Mouse (Mus musculus) embryonic facial prominence, embryonic 11.5 days (tissue): ENCODE measurements at regions not wholly inside any gene's neighbourhood (a gene's known extent, or its start where the extent isn't known, plus 50 kb on each side); places are given as distances from the start of the nearest gene placed in this dataset.
A peak's percentile ranks its signal among the peaks of the same experiment; 100 is the strongest.

Source experiments
- ATAC-seq: fragments of 200-750 bp; cut with Nextera tagmentation; replicated peaks from 2 replicates; pipeline ENCODE4 v1.8.0; 2017; ENCODE audit warnings: low read depth; ENCODE audit not compliant: insufficient number of reproducible peaks, low FRiP score, low TSS enrichment
- DNase-seq: peaks from one replicate; pipeline ENCODE4 v3.0.0-alpha.2; 2015; ENCODE audit warnings: low spot score
- H3K27ac ChIP-seq: fragments of 300-500 bp; sonication (generic); replicated peaks from 2 replicates; pipeline ENCODE4 v1.5.1; 2014; ENCODE audit warnings: mild to moderate bottlenecking, low read depth, low read length, control low read depth
- H3K27me3 ChIP-seq: fragments of 300-500 bp; sonication (generic); 2 replicates; pipeline ENCODE4 v1.6.1; 2014; ENCODE audit warnings: mild to moderate bottlenecking, low read length, moderate library complexity, mixed read lengths; ENCODE audit not compliant: control insufficient read depth, insufficient read depth
- H3K36me3 ChIP-seq: fragments of 300-500 bp; sonication (generic); replicated peaks from 2 replicates; pipeline ENCODE4 v1.6.1; 2014; ENCODE audit warnings: low read depth, mild to moderate bottlenecking, low read length, moderate library complexity, mixed read lengths; ENCODE audit not compliant: control insufficient read depth, insufficient read depth
- H3K4me1 ChIP-seq: fragments of 300-500 bp; sonication (generic); 2 replicates; pipeline ENCODE4 v1.6.1; 2014; ENCODE audit warnings: low read length, mixed read lengths; ENCODE audit not compliant: control insufficient read depth, insufficient read depth
- H3K4me2 ChIP-seq: fragments of 300-500 bp; sonication (generic); 2 replicates; pipeline ENCODE4 v1.6.1; 2014; ENCODE audit warnings: low read depth, mild to moderate bottlenecking, control low read depth, low read length, moderate library complexity
- H3K4me3 ChIP-seq: fragments of 300-500 bp; sonication (generic); 2 replicates; pipeline ENCODE4 v1.5.1; 2014; ENCODE audit warnings: low read depth, low read length, control low read depth
- H3K9ac ChIP-seq: fragments of 300-500 bp; sonication (generic); replicated peaks from 2 replicates; pipeline ENCODE4 v1.6.1; 2014; ENCODE audit warnings: mild to moderate bottlenecking, control low read depth, low read length
- H3K9me3 ChIP-seq: fragments of 300-500 bp; sonication (generic); replicated peaks from 2 replicates; pipeline ENCODE4 v1.6.1; 2016; ENCODE audit warnings: mild to moderate bottlenecking, low read length, inconsistent platforms, mixed read lengths; ENCODE audit not compliant: control insufficient read depth
- WGBS: fragments of 180-500 bp; shearing (Covaris S2); extraction: QIAGEN DNeasy Blood & Tissue Kit; methylation state at CpG from one replicate; pipeline ENCODE4 v1.1.7; 2014; 5-methylcytosine and 5-hydroxymethylcytosine counted together

GRCm38 (mm10) chr2:123805646-123806045 lies 284.1 kb upstream of the Sema6d start:
- WGBS = 79% methylated on average over 2 of the region's 2 CpGs

DNA sequence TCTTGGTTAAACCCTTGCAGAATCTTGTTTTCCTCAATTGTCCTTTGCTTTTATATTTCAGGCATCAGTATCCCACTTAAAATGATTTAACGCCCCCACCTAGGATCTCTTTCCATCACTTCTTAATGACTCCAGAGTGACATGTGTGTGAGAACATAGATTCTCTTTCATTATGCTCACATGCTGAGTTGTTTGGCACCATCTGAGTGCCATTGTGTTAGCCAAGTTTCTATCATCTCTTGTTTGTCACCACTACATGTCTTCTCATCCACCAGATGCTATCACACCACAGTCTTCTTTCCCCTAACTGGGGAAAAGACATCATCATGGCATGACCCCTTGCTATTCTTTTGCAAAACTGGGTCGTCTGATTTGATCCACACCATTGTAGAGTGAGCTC lies 283.4 kb upstream of the Sema6d start:
- Histone ChIP-seq H3K9ac (no peak overlapping the region), H3K4me3 (no peak overlapping the region), H3K27ac (no peak overlapping the region), H3K4me1 (no peaks in the 10 kb centered on the region), H3K4me2 (no peak overlapping the region), H3K9me3 (no peaks in the 10 kb centered on the region), H3K27me3 (no peaks in the 10 kb centered on the region), H3K36me3 (no peaks in the 10 kb centered on the region)
- DNase-seq = no peak
- 79% methylated on average over 2 of the region's 2 CpGs for WGBS
- no peak for ATAC-seq

More at GRCm38 (mm10) chr2:123805646-123806045, 284.1 kb upstream of the Sema6d start:
- DNase-seq = no peak
- no peak overlapping the region for H3K9ac ChIP-seq
- no peak overlapping the region for H3K4me3 ChIP-seq
- ATAC-seq = no peak
- no peaks in the 10 kb centered on the region for H3K9me3 ChIP-seq
- H3K36me3 ChIP-seq = no peaks in the 10 kb centered on the region
- no peak overlapping the region for H3K4me2 ChIP-seq
- no peak overlapping the region for H3K27ac ChIP-seq
- H3K4me1 ChIP-seq = no peaks in the 10 kb centered on the region
- H3K27me3 ChIP-seq = no peaks in the 10 kb centered on the region

GRCm38 (mm10) chr2:123813182-123813949 lies 276.4 kb upstream of the Sema6d start:
- H3K4me2 ChIP-seq = no peak overlapping the region
- no peak overlapping the region for H3K4me3 ChIP-seq

DNA sequence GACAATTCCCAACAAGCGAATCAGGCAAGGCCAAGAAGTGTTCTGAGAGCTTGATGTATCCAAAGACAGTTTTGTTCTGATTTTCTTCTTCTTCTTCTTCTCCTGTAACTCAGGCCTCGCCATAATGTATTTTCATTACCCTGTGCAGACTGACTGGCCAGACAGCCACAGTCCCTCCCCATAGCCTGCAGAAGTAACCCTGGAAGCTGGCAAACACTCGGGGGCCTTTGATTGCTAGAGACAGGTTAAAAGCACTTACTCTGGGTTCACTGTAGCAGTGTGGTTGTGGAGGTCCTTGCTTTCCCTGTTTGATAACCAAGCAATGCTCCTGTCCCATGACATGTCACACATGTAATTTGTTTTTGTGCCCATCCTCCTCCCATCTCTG lies 275.8 kb upstream of the Sema6d start:
- Histone ChIP-seq H3K27me3 (no peaks in the 10 kb centered on the region), H3K4me1 (no peaks in the 10 kb centered on the region), H3K4me2 (no peak overlapping the region), H3K27ac (no peak overlapping the region), H3K9me3 (no peaks in the 10 kb centered on the region), H3K4me3 (no peak overlapping the region), H3K9ac (no peak overlapping the region), H3K36me3 (no peaks in the 10 kb centered on the region)
- ATAC-seq (0 out of 2 replicates have a peak, but pooled peaks have one; percentile 9), DNase-seq (no peak)
- WGBS = 54% methylated on average over 3 of the region's 3 CpGs

More at GRCm38 (mm10) chr2:123813182-123813949, 276.4 kb upstream of the Sema6d start:
- no peaks in the 10 kb centered on the region for H3K4me1 ChIP-seq
- ATAC-seq (peak; percentile 65), DNase-seq (peak; percentile 21)
- no peak overlapping the region for H3K27ac ChIP-seq
- 55% methylated on average over 15 of the region's 15 CpGs for WGBS
- no peaks in the 10 kb centered on the region for H3K9me3 ChIP-seq
- no peaks in the 10 kb centered on the region for H3K27me3 ChIP-seq
- no peak overlapping the region for H3K9ac ChIP-seq
- H3K36me3 ChIP-seq = no peaks in the 10 kb centered on the region

- H3K4me3 ChIP-seq = no peak overlapping the region
- H3K27ac ChIP-seq = no peak overlapping the region
- DNase-seq = no peak
- H3K9ac ChIP-seq = no peak overlapping the region
- H3K4me1 ChIP-seq = no peaks in the 10 kb centered on the region
- H3K27me3 ChIP-seq = no peaks in the 10 kb centered on the region
- ATAC-seq = no peak
- no peaks in the 10 kb centered on the region for H3K36me3 ChIP-seq
- 60% methylated on average over 2 of the region's 2 CpGs for WGBS
- no peaks in the 10 kb centered on the region for H3K9me3 ChIP-seq
- no peak overlapping the region for H3K4me2 ChIP-seq
These were observed 273.1 kb upstream of the Sema6d start for GRCm38 (mm10) chr2:123816627-123817026.

GRCm38 (mm10) chr2:123833540-123834136 lies 256.1 kb upstream of the Sema6d start:
- no peaks in the 10 kb centered on the region for H3K36me3 ChIP-seq
- no peak overlapping the region for H3K4me3 ChIP-seq
- DNase-seq (no peak), ATAC-seq (no peak)
- no peaks in the 10 kb centered on the region for H3K4me1 ChIP-seq
- H3K4me2 ChIP-seq = no peak overlapping the region
- 24% methylated on average over 1 of the region's 1 CpGs for WGBS
- H3K27me3 ChIP-seq = no peaks in the 10 kb centered on the region
- H3K9me3 ChIP-seq = no peaks in the 10 kb centered on the region
- no peak overlapping the region for H3K9ac ChIP-seq
- no peak overlapping the region for H3K27ac ChIP-seq
